ENCODE assay signal across 28 mouse cellular contexts in the genomic region with DNA sequence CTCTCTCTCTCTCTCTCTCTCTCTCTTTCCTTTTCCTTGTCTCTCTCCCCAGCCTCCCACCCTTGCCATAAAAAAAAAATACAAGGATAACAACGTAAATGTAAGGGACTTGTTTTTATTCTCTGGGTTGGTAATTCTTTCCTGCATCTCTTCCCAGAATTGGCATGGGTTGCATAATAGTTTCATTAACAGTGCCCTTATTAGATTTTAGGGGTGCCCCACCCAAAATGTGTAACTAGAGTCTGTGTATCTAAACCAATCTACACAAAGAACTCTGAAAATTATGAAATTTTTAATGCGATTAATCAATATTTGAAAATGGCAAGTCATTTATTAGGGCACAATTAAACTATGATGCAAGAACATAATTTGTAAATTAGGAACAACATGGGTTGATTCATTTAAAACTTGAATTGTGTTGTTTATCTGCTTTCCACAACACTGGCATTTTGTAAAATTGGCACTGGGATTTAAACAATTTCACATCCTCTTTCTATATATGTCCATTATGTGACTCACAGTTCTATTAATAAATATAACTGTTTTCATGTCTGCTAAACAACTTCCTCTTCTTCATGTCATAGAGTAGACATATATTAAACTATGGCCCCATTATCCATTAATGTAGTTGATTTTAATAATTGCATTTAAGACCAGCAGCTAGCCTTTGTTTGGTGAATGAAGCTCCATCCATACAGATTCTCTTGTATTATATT.
A peak's percentile ranks its signal among the peaks of the same experiment; 100 is the strongest.
DNase-seq lines count a peak whose midpoint lies in the region; ATAC-seq lines count a peak whose summit lies in the region.
"Had no signal": no experiment of that assay in that cellular context is flagged by ENCODE, and none has a peak within 500 bp of the region (broad histone marks: within the 10 kb centered on the region; RNA-seq: fewer than 3 reads in every experiment).

No protein-coding gene starts in this region.

- DNase-seq in A20 (ENCODE audit: low read depth, low spot score), result peak; percentile 44
- peak; percentile 31 for DNase-seq in splenic B cell, adult 2 months (ENCODE audit: low read depth, low spot score)
- DNase-seq in cerebellum, postnatal 14 days, result no peak
- DNase-seq in midbrain, embryonic 14.5 days, result no peak
- DNase-seq: adrenal gland, postnatal 10 days; adrenal gland, postnatal 36 days; cerebellum, adult 11-12 months; cerebellum, adult 8-10 months; cerebellum, postnatal 10 days; gastrocnemius, adult 2 months; gastrocnemius, postnatal 14 days; heart, adult 18-20 months; heart, postnatal 10 days; heart, postnatal 36 days had no signal

- H3K36me3 ChIP-seq in splenic B cell, adult 2 months (ENCODE audit: control insufficient read depth, insufficient read depth, low read length, poor library complexity, severe bottlenecking), result no peaks in the 10 kb centered on the region
- H3K36me3 ChIP-seq in midbrain, embryonic 14.5 days (ENCODE audit: control insufficient read depth, insufficient read depth, low read length), result no peaks in the 10 kb centered on the region
- H3K36me3 ChIP-seq: embryonic facial prominence, embryonic 12.5 days; embryonic facial prominence, embryonic 15.5 days; forebrain, embryonic 12.5 days; heart, embryonic 12.5 days; heart, embryonic 15.5 days; hindbrain, embryonic 10.5 days; hindbrain, embryonic 13.5 days; intestine, embryonic 15.5 days had no signal

- no peak overlapping the region for H3K9ac ChIP-seq in midbrain, embryonic 14.5 days (replicated peaks; ENCODE audit: low read length)
- H3K9ac ChIP-seq: embryonic facial prominence, embryonic 12.5 days; embryonic facial prominence, embryonic 15.5 days; forebrain, embryonic 12.5 days; heart, embryonic 12.5 days; heart, embryonic 15.5 days; hindbrain, embryonic 13.5 days; intestine, embryonic 15.5 days had no signal

- no peak overlapping the region for H3K4me2 ChIP-seq in midbrain, embryonic 14.5 days (ENCODE audit: low read length)
- H3K4me2 ChIP-seq: embryonic facial prominence, embryonic 12.5 days; embryonic facial prominence, embryonic 15.5 days; forebrain, embryonic 12.5 days; heart, embryonic 12.5 days; heart, embryonic 15.5 days; hindbrain, embryonic 13.5 days; intestine, embryonic 15.5 days had no signal

- WGBS in midbrain, embryonic 14.5 days, result 89% methylated on average over 2 of the region's 2 CpGs

- no peaks in the 10 kb centered on the region for H3K27me3 ChIP-seq in splenic B cell, adult 2 months (ENCODE audit: control insufficient read depth, insufficient read depth, low read length, poor library complexity, severe bottlenecking)
- H3K27me3 ChIP-seq in midbrain, embryonic 14.5 days (ENCODE audit: control insufficient read depth, insufficient read depth, low read length), result no peaks in the 10 kb centered on the region
- H3K27me3 ChIP-seq: embryonic facial prominence, embryonic 12.5 days; embryonic facial prominence, embryonic 15.5 days; forebrain, embryonic 12.5 days; heart, embryonic 12.5 days; heart, embryonic 15.5 days; hindbrain, embryonic 13.5 days; intestine, embryonic 15.5 days had no signal

- peak; percentile 71; the same call in 1 of the 2 replicates for ATAC-seq in common myeloid progenitor, adult 5-6 weeks (replicated peaks; ENCODE audit: low read depth, poor library complexity, severe bottlenecking)
- ATAC-seq in megakaryocyte progenitor cell, adult 5-6 weeks (replicated peaks; ENCODE audit: poor library complexity), result peak; percentile 86
- ATAC-seq in CD4-positive, CD25-positive, alpha-beta regulatory T cell, adult 4 months, result no peak
- no peak for ATAC-seq in midbrain, embryonic 14.5 days (ENCODE audit: low FRiP score, low TSS enrichment)
- ATAC-seq: activated CD4-positive, CD25-positive, alpha-beta regulatory T cell, adult 4 months; forebrain, embryonic 16.5 days; hindbrain, embryonic 16.5 days; intestine, embryonic 15.5 days had no signal

- no peaks in the 10 kb centered on the region for H3K4me1 ChIP-seq in midbrain, embryonic 14.5 days (ENCODE audit: control insufficient read depth, insufficient read depth, low read length)
- H3K4me1 ChIP-seq: embryonic facial prominence, embryonic 12.5 days; embryonic facial prominence, embryonic 15.5 days; forebrain, embryonic 12.5 days; heart, embryonic 12.5 days; heart, embryonic 15.5 days; hindbrain, embryonic 10.5 days; hindbrain, embryonic 13.5 days; intestine, embryonic 15.5 days had no signal

- H3K27ac ChIP-seq in midbrain, embryonic 14.5 days (replicated peaks; ENCODE audit: low read depth, low read length), result no peak overlapping the region
- H3K27ac ChIP-seq: embryonic facial prominence, embryonic 12.5 days; embryonic facial prominence, embryonic 15.5 days; forebrain, embryonic 12.5 days; gastrocnemius, adult 2 months; heart, embryonic 15.5 days; hindbrain, embryonic 10.5 days; hindbrain, embryonic 13.5 days; intestine, embryonic 15.5 days had no signal

- H3K9me3 ChIP-seq in midbrain, embryonic 14.5 days (ENCODE audit: control insufficient read depth, low read length), result no peaks in the 10 kb centered on the region
- H3K9me3 ChIP-seq: embryonic facial prominence, embryonic 12.5 days; embryonic facial prominence, embryonic 15.5 days; forebrain, embryonic 12.5 days; heart, embryonic 12.5 days; heart, embryonic 15.5 days; hindbrain, embryonic 10.5 days; hindbrain, embryonic 13.5 days; intestine, embryonic 15.5 days had no signal

- H3K4me3 ChIP-seq in midbrain, embryonic 14.5 days (replicated peaks; ENCODE audit: low read depth, low read length), result no peak overlapping the region
- H3K4me3 ChIP-seq: embryonic facial prominence, embryonic 12.5 days; embryonic facial prominence, embryonic 15.5 days; forebrain, embryonic 12.5 days; gastrocnemius, adult 2 months; heart, embryonic 12.5 days; heart, embryonic 15.5 days; hindbrain, embryonic 10.5 days; hindbrain, embryonic 13.5 days; intestine, embryonic 15.5 days had no signal

Comparison
In these comparisons a context has a peak if more than half of its experiments do, and no peak if none do; other contexts are left out.
1. DNase-seq: peak in A20 (single experiment) and splenic B cell, adult 2 months (single experiment); none in cerebellum, postnatal 14 days (0 of 2) and midbrain, embryonic 14.5 days (single experiment).
2. ATAC-seq: peak in common myeloid progenitor, adult 5-6 weeks (single experiment) and megakaryocyte progenitor cell, adult 5-6 weeks (single experiment); none in CD4-positive, CD25-positive, alpha-beta regulatory T cell, adult 4 months (single experiment) and midbrain, embryonic 14.5 days (single experiment).